Mouse (Mus musculus) midbrain, embryonic 16.5 days (tissue): ENCODE measurements around the gene Msi2. TPM values are rescaled to one million over a fixed set of nuclear protein-coding genes. Genes with fewer than 3 reads are reported as not detected.

Experiments used
- ATAC-seq: fragments of 200-750 bp; cut with Nextera tagmentation; 2 replicates; pipeline ENCODE4 v1.8.0; 2017; ENCODE audit warnings: moderate TSS enrichment
- H3K27ac ChIP-seq: fragments of 300-500 bp; sonication (generic); 2 replicates; pipeline ENCODE4 v1.5.1; 2014; ENCODE audit warnings: mild to moderate bottlenecking, low read length, mixed read lengths
- H3K27me3 ChIP-seq: fragments of 300-500 bp; sonication (generic); 2 replicates; pipeline ENCODE4 v1.6.1; 2014; ENCODE audit warnings: low read depth, low read length, mixed read lengths; ENCODE audit not compliant: control insufficient read depth, insufficient read depth
- H3K36me3 ChIP-seq: fragments of 300-500 bp; sonication (generic); 2 replicates; pipeline ENCODE4 v1.6.1; 2014; ENCODE audit warnings: mild to moderate bottlenecking, low read length, moderate library complexity, mixed read lengths; ENCODE audit not compliant: control insufficient read depth, insufficient read depth
- H3K4me1 ChIP-seq: fragments of 300-500 bp; sonication (generic); 2 replicates; pipeline ENCODE4 v1.6.1; 2014; ENCODE audit warnings: mild to moderate bottlenecking, low read length, mixed read lengths; ENCODE audit not compliant: control insufficient read depth, insufficient read depth
- H3K4me2 ChIP-seq: fragments of 300-500 bp; sonication (generic); 2 replicates; pipeline ENCODE4 v1.6.1; 2014; ENCODE audit warnings: mild to moderate bottlenecking, low read length, mixed read lengths
- H3K4me3 ChIP-seq: fragments of 300-500 bp; sonication (generic); 2 replicates; pipeline ENCODE4 v1.5.1; 2014; ENCODE audit warnings: low read depth, mild to moderate bottlenecking, low read length, moderate library complexity, mixed read lengths
- H3K9ac ChIP-seq: fragments of 300-500 bp; sonication (generic); 2 replicates; pipeline ENCODE4 v1.6.1; 2014; ENCODE audit warnings: low read depth, low read length, mixed read lengths
- H3K9me3 ChIP-seq: fragments of 300-500 bp; sonication (generic); replicated peaks from 2 replicates; pipeline ENCODE4 v1.6.1; 2014; ENCODE audit warnings: mild to moderate bottlenecking, low read length, mixed read lengths; ENCODE audit not compliant: control insufficient read depth, poor library complexity, severe bottlenecking
- WGBS: fragments of 180-500 bp; shearing (Covaris S2); extraction: QIAGEN DNeasy Blood & Tissue Kit; methylation state at CpG from one replicate; pipeline ENCODE4 v1.1.7; 2014; 5-methylcytosine and 5-hydroxymethylcytosine counted together
- polyA plus RNA-seq: library from polyadenylated mRNA; unstranded; fragments of >200 nt; fragmentation: Nextera tagmentation; extraction: Ambion mirVana; gene quantifications from 2 replicates; pipeline ENCODE4 v1.2.1, GENCODE M21; 2015

The Msi2 gene
- polyA plus RNA-seq, 1 experiment from 2014 or later = 29.4 TPM

DNA sequence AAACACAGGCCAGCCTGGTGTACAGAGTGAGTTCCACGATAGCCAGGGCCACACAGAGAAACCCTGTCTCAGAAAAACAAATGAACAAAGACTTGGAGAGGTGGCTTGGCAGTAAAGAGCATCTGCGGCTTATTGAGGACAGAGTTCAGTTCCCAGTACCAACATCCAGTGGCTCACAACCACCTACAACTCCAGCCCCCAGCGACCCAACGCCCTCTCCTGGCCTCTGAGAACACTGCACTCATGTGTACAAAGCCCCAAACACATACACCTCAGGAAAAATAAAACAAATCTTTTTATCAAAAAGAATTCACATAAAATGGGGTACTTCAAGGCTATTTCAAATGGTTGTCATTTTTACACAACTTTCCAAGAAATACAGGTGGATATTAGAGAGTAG lies 78.5 kb downstream of the Msi2 start:
- no peak for ATAC-seq
- H3K9me3 ChIP-seq = no peaks in the 10 kb centered on the region
- H3K36me3 ChIP-seq = no peaks in the 10 kb centered on the region
- 58% methylated on average over 4 of the region's 4 CpGs for WGBS
- H3K9ac ChIP-seq = no peak overlapping the region
- no peak overlapping the region for H3K4me2 ChIP-seq
- H3K4me3 ChIP-seq = no peak overlapping the region
- H3K4me1 ChIP-seq = peaks cover 23% of the 10 kb centered on the region
- no peak overlapping the region for H3K27ac ChIP-seq
- no peaks in the 10 kb centered on the region for H3K27me3 ChIP-seq

DNA sequence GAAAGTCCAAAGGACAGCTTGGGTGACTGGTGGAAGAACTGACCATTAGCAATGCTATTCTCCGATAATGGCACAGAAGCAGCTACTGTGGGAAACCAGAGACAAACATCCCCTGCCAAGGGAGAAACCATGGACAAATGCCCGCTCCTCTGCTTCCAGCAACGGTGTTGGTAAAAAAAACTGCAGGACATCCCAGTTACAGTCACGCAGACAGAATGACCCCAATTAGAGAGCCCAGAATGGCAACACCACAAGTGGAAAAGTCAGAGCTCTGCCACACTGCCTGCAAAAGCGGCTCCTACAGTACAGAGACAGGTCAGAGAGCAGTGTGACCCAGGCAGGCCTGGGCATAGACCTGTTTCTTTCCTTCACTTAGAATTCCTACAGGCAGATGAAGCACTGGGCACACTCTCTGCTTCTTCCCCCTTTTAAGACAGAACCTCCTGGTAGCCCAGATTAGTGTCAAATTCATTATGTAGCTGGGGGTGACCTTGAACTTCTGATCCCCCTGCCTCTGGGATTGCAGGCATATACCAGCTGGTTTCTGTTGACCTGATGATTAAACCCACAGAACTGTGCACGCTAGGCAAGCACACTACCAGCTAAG lies 79.3 kb downstream of the Msi2 start:
- WGBS = 73% methylated on average over 6 of the region's 6 CpGs
- Histone ChIP-seq H3K9ac (no peak overlapping the region), H3K4me2 (no peak overlapping the region), H3K27me3 (no peaks in the 10 kb centered on the region), H3K9me3 (no peaks in the 10 kb centered on the region), H3K27ac (no peak overlapping the region), H3K36me3 (no peaks in the 10 kb centered on the region), H3K4me1 (peaks cover 20% of the 10 kb centered on the region), H3K4me3 (no peak overlapping the region)
- ATAC-seq = no peak

GRCm38 (mm10) chr11:88638254-88638653 lies 80.1 kb downstream of the Msi2 start:
- Histone ChIP-seq H3K4me2 (no peak overlapping the region), H3K27me3 (no peaks in the 10 kb centered on the region), H3K36me3 (no peaks in the 10 kb centered on the region), H3K4me3 (no peak overlapping the region), H3K9ac (no peak overlapping the region), H3K9me3 (no peaks in the 10 kb centered on the region), H3K27ac (no peak overlapping the region), H3K4me1 (peaks cover 20% of the 10 kb centered on the region)
- 81% methylated on average over 2 of the region's 2 CpGs for WGBS
- no peak for ATAC-seq

GRCm38 (mm10) chr11:88636934-88637333 lies 81.4 kb downstream of the Msi2 start:
- 82% methylated on average over 6 of the region's 6 CpGs for WGBS
- H3K9ac ChIP-seq = no peak overlapping the region
- no peak for ATAC-seq
- H3K4me1 ChIP-seq = peaks cover 20% of the 10 kb centered on the region
- no peaks in the 10 kb centered on the region for H3K9me3 ChIP-seq
- no peaks in the 10 kb centered on the region for H3K27me3 ChIP-seq
- H3K4me2 ChIP-seq = no peak overlapping the region
- H3K4me3 ChIP-seq = no peak overlapping the region
- no peak overlapping the region for H3K27ac ChIP-seq
- H3K36me3 ChIP-seq = no peaks in the 10 kb centered on the region

- Histone ChIP-seq H3K4me3 (no peak overlapping the region), H3K9ac (no peak overlapping the region), H3K4me2 (no peak overlapping the region), H3K4me1 (peaks cover 20% of the 10 kb centered on the region), H3K36me3 (no peaks in the 10 kb centered on the region), H3K27ac (peak overlapping the region; percentile 20; the same call in 1 of the 2 replicates), H3K9me3 (no peaks in the 10 kb centered on the region), H3K27me3 (no peaks in the 10 kb centered on the region)
- 0 out of 2 replicates have a peak, but pooled peaks have one; percentile 19 for ATAC-seq
- 94% methylated on average over 5 of the region's 5 CpGs for WGBS
Observed at GRCm38 (mm10) chr11:88636319-88636718, 82.0 kb downstream of the Msi2 start.

DNA sequence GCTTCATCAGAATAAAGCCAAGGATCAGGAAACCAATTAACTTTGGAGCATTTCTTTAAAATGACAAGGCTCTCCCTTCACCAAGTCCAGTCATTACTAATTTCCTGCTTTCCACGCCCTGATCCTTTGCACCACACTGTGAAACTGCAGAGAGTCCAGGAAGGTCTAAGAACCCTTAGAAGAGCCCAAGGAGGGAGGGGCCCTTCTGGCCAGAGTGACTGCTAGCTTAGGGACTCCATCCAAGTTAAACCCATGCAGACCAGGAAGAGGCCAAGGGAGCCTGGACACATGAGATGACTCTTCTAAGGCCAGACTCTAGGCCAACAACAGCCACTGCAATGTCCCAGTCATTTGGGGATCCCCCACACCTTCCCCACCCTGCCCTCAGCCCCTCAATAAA lies 83.7 kb downstream of the Msi2 start:
- Histone ChIP-seq H3K27ac (no peak overlapping the region), H3K9ac (no peak overlapping the region), H3K4me3 (no peak overlapping the region), H3K27me3 (no peaks in the 10 kb centered on the region), H3K9me3 (no peaks in the 10 kb centered on the region), H3K4me1 (peaks cover 23% of the 10 kb centered on the region), H3K4me2 (no peak overlapping the region), H3K36me3 (no peaks in the 10 kb centered on the region)
- no peak for ATAC-seq
- 69% methylated on average over 1 of the region's 1 CpGs for WGBS

DNA sequence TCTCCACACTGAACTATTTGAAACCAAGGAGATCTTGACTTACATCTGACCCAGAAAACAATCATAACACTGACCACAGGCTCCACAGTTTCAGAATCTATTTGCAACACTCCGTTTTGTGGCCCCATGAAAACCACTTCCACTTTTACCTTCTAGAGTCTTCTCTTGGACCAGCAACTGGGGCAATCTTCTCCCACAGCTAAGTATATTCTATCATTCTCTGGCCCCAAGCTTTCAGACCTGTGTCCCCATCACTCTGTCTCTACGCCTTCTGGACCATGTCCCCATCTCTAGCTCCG lies 86.4 kb downstream of the Msi2 start:
- H3K27ac ChIP-seq = no peak overlapping the region
- H3K36me3 ChIP-seq = no peaks in the 10 kb centered on the region
- no peaks in the 10 kb centered on the region for H3K27me3 ChIP-seq
- no peaks in the 10 kb centered on the region for H3K9me3 ChIP-seq
- peaks cover 21% of the 10 kb centered on the region for H3K4me1 ChIP-seq
- 89% methylated on average over 3 of the region's 3 CpGs for WGBS
- H3K4me3 ChIP-seq = no peak overlapping the region
- no peak overlapping the region for H3K4me2 ChIP-seq
- no peak overlapping the region for H3K9ac ChIP-seq
- no peak for ATAC-seq

- H3K36me3 ChIP-seq = no peaks in the 10 kb centered on the region
- H3K9me3 ChIP-seq = no peaks in the 10 kb centered on the region
- no peaks in the 10 kb centered on the region for H3K27me3 ChIP-seq
- WGBS = 72% methylated on average over 8 of the region's 8 CpGs
- H3K4me2 ChIP-seq = no peak overlapping the region
- H3K27ac ChIP-seq = no peak overlapping the region
- ATAC-seq = no peak
- H3K4me1 ChIP-seq = peaks cover 21% of the 10 kb centered on the region
- H3K4me3 ChIP-seq = no peak overlapping the region
- no peak overlapping the region for H3K9ac ChIP-seq
Observed at GRCm38 (mm10) chr11:88631084-88631931, 87.0 kb downstream of the Msi2 start.

DNA sequence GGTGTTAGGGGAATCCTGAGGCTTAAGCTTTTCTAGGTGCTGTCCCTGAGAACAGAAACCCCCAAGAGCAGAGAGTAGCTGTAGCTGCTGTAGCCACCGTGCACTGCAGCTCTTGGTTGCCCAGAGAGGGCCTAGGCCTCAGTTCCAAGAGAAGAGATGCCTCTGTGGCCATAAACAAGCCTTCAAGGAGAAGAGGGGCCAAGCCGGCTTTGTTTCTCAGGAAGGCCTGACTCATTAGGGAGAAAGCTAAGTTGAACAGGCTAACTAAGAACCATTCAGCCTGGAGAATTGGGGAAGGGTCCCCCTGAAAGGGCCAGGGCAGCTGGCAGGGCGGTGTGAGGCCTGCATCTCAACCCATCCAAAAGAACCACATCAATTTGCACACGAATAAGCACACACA lies 88.7 kb downstream of the Msi2 start:
- H3K9me3 ChIP-seq = no peaks in the 10 kb centered on the region
- H3K4me3 ChIP-seq = no peak overlapping the region
- ATAC-seq = peak; percentile 39; the same call in 1 of the 2 replicates
- 11% methylated on average over 4 of the region's 4 CpGs for WGBS
- no peak overlapping the region for H3K9ac ChIP-seq
- H3K27me3 ChIP-seq = no peaks in the 10 kb centered on the region
- no peaks in the 10 kb centered on the region for H3K36me3 ChIP-seq
- peak overlapping the region; percentile 70 for H3K27ac ChIP-seq
- peaks cover 23% of the 10 kb centered on the region for H3K4me1 ChIP-seq
- no peak overlapping the region for H3K4me2 ChIP-seq
